Mouse (Mus musculus): ENCODE measurements around the gene Fhl3.

GRCm38 (mm10) chr4:124746577-124746976 lies 46.1 kb downstream of the Fhl3 start:
- TF ChIP-seq CTCF (IDR thresholded peaks at IDR 0.05; ENCODE audit: extremely low read depth, insufficient read depth, insufficient read length, insufficient replicate concordance) (no peak), POLR2A (IDR thresholded peaks at IDR 0.05; ENCODE audit: low read depth, low read length) (no peak)

Data from spleen, adult 2 months (tissue).